Mouse (Mus musculus) spleen, adult 2 months (tissue): ENCODE data around the gene E130308A19Rik.

ENCODE experiments used
- CTCF ChIP-seq: fragments of 200-500 bp; IDR thresholded peaks from 2 replicates; pipeline ENCODE4 v1.5.1; 2011; ENCODE audit warnings: mild to moderate bottlenecking, inconsistent platforms; ENCODE audit not compliant: insufficient read depth, insufficient read length, insufficient replicate concordance; ENCODE audit errors: extremely low read depth
- POLR2A ChIP-seq: fragments of 200-500 bp; IDR thresholded peaks from 2 replicates; pipeline ENCODE4 v1.6.1; 2011; ENCODE audit warnings: low read depth, low read length, inconsistent platforms

DNA sequence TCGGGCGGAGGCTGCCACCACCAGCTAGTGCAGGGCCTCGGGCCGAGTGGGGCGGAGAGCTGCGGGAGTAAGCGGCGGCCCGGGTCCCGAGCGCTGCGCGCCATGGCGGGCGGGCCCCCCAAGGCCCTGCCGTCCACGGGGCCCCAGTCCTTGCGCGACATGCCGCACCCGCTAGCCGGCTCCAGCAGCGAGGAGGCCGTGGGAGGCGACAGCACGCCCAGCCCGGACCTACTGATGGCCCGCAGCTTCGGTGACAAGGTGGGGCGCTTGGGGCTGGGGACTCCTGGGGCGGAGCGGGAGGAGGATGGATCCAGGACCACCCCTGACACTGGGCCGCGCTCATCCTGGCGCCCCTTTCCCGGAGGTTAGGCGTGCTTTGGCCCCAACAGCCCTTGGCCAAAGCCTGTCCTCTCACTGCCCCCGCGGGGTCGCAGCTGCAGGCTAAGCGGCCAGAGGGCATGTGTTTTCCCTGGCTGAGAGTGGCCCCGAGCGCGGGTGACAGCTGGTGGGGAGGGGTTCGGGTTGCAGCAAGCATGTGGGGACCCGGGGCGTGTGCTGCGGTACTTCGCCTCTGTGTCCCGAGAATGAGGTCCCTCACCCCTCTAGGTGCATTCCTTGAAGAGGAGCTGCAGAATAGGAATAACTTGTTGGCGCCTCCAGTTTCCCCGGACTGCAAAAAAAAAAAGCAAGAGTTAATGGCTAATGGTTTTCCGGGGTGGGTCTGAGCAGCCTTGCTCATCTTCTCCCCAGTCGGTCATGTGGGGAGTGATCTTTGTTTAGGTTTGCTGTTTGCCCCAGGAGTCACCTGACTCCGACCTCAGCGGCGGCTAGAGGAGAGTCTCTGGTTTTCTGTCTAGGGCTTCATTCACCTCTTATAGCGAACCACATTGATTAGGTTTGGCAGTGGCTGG lies 180.2 kb downstream of the E130308A19Rik start:
- no peak for TF ChIP-seq POLR2A
- TF ChIP-seq CTCF = no peak
